Mouse (Mus musculus) heart, postnatal 36 days (tissue): Measurements from ENCODE around the gene Birc7. TPM values are rescaled to one million over a fixed set of nuclear protein-coding genes. Genes with fewer than 3 reads are reported as not detected.

Experiments
- DNase-seq, 2 experiments: peaks; one replicate each; pipeline ENCODE4 v3.0.0; 2021 to 2022
- intact Hi-C: fragments of 180-260 bp; cut with DNase I; formaldehyde crosslinking; loops from one replicate; pipeline ENCODE4 v1.15.1; 2025
- total RNA-seq, 2 experiments: library from RNA; stranded (reverse); gene quantifications; 2 replicates each; pipeline ENCODE4 v1.2.3; 2021

The Birc7 gene
- total RNA-seq, 2 experiments from 2014 or later = not detected

DNA sequence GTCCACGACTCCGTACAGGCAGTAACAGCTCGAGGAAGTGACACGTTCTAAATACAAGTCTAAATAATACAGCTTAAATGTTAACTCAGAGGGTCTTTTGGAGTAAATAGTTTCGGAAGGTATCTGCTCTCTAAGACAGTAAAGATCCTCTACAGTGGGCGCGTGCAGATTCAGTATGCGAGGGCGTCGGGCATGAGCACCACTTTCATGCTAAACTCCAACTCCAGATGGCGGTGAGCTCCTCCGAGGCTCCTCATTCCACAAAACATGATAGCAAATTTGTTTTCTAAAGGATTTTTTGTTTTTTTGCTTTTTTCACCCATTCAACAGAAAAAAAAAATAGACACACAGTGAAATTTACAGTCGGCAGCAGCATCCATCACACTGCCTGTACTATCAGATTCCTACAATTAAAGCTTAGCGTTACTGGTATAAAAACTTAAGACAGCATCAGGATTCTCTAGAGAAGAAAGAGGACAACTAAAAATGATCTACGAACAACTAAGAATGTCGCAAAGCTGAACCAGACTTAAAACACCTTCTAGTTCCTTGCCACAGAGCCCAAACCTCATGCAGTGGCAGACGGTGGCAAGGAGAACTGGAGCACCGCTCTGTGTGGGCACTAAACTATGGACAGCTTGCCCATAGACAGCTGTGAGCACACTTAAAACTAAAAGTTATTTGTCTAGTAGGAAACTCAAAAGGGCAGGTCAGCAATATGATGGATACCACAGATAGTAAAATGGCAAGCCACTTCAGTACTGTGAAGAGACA, 24.2 kb upstream of the Birc7 start:
- no peak for DNase-seq
- intact Hi-C loops = no loop called here

DNA sequence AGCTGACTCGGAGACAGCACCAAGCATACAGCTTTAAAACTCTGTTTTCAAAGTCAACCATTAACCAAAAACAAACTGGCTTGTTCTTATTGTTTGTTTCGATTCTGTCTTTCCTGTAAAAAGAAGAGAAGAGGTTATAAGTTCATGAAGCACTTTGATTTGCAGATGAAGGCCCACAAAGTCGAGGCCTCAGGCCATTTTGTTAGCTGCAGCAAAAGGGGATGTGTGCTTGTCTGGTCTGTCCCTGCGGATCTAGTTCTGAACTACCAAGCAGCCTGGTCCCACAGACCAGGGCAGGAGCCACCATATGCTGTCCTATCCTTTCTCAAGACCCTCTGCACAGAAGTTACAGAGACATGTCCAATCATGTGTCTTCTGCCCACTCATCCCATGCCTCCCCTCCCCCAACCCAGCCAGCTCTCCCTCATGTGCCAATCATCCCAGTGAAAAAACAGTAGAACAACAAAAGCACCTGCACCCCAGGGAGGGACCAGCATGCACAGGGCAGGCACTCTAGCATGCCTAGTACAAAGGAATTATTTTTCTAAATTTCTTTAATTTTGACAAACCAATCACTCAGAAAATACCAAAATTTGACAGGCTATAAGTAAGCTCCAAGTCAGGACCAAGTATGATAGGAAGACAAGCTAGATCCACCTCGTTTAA, 23.1 kb upstream of the Birc7 start:
- intact Hi-C loops = no loop called here

DNA sequence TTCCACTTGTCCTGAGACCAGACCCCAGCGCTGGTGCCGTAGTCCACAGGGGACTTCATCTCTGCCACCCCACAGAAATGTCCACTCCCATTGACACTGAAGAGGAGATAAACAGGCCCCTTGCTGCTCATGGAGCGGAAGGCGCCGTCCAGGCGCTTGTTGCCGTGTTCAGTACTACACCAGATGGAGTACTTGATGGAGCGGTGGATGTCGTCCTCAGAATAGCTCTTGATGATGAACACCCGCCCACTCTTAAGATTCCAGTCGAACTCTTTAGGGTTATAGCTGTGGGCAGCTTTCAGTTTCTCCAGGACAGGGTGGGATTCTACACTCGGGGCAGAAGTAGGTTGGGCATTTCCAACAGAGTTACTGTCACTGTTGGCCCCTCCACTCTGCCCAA, 17.9 kb upstream of the Birc7 start:
- no peak for DNase-seq
- intact Hi-C loops = no loop called here

More for the DNA sequence above, 23.1 kb upstream of the Birc7 start:
- no peak for DNase-seq

DNA sequence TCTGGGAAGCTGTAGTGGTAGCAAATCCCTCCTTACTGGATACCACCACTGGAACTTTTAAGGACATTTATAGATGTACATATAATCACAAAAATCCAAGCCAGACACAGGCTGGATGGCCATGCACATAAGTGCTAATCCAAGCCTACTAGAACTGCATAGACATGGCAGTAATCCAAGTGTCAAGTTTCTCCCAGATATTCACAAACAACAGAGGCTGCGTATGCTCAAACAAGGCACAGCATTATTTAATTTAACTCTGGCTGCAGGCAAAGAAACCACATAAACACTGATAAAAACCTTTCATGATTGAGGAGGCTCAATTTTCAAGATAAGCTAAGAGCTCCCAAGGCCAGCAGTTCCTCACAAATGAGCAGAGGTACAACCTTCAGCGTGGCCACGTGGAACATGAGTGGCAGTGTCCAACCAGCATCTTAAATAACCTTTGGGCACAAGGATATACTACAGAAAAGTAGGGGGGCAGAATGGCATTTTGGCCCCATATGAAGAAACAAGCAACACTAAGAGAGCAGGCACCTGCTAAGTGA, 12.9 kb upstream of the Birc7 start:
- DNase-seq = no peak
- intact Hi-C loops = no loop called here

DNA sequence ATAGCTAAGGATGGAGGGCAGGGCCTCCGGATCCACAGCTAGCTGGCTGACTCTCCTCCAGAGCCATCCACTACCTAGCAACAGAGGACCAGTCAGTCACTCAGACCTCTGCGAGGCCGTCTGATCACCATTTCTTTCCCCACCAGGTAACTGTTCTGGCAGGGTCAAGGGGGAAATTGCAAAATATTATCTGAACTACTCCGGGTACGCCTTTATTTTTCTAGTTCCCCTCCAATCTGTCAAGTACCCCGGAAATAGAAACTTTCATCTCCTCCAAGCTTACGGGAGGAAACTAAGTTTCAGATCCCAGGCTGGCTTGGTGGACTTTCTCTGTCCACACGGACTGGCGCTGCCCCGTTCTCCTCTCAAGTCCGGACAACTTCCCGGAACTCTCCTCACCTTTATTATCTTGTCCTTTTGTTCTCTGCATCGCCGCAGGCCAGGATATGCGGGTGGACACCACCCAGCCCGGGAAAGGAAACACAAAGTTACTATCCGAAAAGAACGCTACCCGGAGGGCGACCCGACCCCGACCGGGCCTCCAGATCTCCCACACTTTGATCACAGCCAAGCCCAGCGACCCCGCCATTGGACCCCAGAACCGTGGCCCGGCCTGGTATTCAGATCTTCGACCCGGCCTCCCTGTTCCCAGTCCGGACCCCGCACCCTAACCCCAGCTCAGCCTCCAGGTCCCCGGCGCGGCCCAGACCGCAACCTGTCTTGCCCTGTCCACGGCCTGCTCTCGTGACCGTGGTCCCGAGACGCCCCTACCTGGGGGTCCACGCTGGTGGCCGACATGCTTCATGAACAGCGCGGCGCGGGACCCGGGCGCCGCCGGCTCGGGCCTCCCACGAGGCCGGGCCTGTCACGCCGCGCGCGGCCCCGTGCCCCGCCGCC, 8.7 kb upstream of the Birc7 start:
- intact Hi-C loops = no loop called here
- DNase-seq = no peak

GRCm38 (mm10) chr2:180920810-180921400, 7.9 kb upstream of the Birc7 start, which contains the start of gene Ythdf1:
TSS of gene Ythdf1 (minus strand) at chr2:180920949.
- peak; percentile 97 to 99 for DNase-seq
- intact Hi-C loops = no loop called here

GRCm38 (mm10) chr2:180922739-180923138, 6.1 kb upstream of the Birc7 start:
- intact Hi-C loops = no loop called here
- no peak for DNase-seq

DNA sequence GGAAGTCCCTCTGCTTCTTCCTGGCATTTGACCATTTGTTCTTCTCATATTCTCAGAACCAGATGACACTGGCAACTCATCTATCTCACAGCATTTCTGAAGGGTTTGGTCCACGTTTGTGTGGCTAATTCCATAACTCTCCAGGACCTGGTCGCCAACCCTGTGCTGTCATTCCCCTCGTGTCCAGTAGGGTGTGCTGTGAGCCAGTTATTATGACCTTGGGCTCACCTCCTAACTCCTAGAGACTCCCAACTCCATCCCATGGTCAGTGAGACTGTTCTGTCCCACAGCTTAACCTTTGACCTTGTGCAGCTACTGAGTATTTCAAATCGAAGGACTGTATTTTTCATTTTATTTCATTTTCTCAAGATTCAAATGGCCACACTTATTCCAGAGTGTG, 3.6 kb upstream of the Birc7 start:
- DNase-seq = peak; percentile 76 to 83
- intact Hi-C loops = loop anchor here (1.0 to 2.0 kb wide), 3 partner anchors 39 to 148 kb away; no protein-coding TSS in a partner anchor

GRCm38 (mm10) chr2:180932418-180932817, 3.6 kb downstream of the Birc7 start:
- no peak for DNase-seq
- intact Hi-C loops = no loop called here

- intact Hi-C loops = no loop called here
- DNase-seq = no peak
These were observed 11.4 kb downstream of the Birc7 start for GRCm38 (mm10) chr2:180940187-180940586.

DNA sequence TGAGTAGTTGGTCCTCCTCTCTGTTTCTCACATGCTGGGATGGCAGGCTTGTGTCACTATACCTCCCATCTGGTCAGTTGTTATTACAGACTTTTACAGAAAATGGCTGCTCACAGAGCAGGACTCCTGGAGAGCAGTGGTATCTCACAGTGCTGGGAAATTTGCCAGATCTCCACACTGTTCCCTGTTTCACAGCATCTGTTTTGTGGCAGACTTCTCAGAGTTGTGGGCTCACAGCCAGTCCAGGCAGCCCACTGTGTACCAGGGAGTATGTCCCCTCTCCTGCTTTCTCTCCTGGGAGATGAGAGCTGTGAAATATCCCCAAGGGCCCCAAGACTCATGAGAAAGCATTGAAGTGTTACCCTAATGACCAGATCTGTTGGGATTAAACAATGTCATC, 13.0 kb downstream of the Birc7 start:
- DNase-seq = no peak
- intact Hi-C loops = no loop called here

DNA sequence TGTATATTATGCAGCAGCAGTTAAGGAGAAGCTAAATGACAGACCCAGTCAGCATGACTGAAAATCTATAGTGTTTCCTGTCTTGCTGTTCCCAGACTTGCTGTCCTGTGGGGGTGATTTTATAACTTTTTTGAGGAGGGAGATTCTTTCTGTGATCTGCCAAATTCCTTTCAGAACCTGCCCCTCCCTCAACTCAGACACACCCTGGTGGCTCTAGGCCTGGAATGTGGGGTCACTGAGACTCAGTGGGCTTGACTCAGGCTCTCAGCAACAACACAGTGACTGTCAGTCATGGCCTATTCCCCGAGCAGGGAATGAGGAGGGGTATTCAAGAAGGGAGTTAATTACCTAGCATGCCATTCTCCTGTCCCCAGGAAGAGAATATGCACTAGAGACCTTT, 21.1 kb downstream of the Birc7 start:
- intact Hi-C loops = no loop called here

GRCm38 (mm10) chr2:180952731-180953171, 23.9 kb downstream of the Birc7 start:
- DNase-seq = no peak
- intact Hi-C loops = no loop called here

More for the DNA sequence above, 21.1 kb downstream of the Birc7 start:
- DNase-seq = no peak

DNA sequence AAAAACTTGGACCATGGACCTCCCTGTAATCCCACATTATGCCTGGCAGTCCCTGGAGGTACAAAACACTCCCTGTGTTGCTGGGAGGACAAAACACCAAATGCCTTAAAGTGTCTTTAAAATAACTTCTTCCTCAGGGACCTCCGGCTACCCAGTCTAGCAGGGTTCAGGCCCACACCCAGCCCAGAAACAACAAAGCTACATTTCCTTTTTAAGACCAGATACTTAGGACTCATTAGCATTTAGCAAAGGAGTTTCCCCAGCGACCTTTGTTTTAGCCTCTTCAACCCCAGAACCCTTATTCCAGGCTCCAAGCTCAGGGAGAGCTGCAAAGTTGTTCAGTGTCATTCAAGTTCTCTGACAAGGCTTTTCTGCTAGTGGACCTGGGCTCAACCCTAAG, 24.8 kb downstream of the Birc7 start:
- DNase-seq = no peak
- intact Hi-C loops = no loop called here

- intact Hi-C loops = no loop called here
- DNase-seq = peak in 1 of 2 experiments; percentile 20
These were observed 25.5 kb downstream of the Birc7 start, which contains the start of gene Nkain4 for GRCm38 (mm10) chr2:180954061-180955047. TSS of gene Nkain4 (minus strand) at chr2:180954699.

GRCm38 (mm10) chr2:180959605-180960004, 30.8 kb downstream of the Birc7 start:
- intact Hi-C loops = loop anchor here (5.0 kb wide), 1 partner anchor 152 kb away; no protein-coding TSS in a partner anchor
- no peak for DNase-seq

DNA sequence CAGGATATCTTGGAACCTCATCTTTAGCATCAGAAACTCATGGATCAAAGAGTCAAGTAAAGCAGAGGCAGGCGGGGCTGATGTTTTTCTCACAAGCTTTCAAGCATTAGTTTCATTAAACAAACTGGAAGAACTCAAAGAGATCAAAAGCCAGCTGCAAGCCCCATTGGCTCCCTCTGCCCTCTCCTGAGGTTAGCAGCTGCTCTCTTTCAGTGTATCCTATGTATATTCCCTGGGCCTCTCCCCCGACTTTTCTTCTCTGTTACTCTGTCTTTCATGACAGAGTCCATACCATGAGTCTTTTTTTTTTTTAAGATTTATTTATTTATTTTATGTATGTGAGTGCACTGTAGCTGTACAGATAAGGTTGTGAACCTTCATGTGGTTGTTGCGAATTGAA, 31.4 kb downstream of the Birc7 start:
- intact Hi-C loops = loop anchor here (5.0 kb wide), 1 partner anchor 153 kb away; no protein-coding TSS in a partner anchor
- no peak for DNase-seq

DNA sequence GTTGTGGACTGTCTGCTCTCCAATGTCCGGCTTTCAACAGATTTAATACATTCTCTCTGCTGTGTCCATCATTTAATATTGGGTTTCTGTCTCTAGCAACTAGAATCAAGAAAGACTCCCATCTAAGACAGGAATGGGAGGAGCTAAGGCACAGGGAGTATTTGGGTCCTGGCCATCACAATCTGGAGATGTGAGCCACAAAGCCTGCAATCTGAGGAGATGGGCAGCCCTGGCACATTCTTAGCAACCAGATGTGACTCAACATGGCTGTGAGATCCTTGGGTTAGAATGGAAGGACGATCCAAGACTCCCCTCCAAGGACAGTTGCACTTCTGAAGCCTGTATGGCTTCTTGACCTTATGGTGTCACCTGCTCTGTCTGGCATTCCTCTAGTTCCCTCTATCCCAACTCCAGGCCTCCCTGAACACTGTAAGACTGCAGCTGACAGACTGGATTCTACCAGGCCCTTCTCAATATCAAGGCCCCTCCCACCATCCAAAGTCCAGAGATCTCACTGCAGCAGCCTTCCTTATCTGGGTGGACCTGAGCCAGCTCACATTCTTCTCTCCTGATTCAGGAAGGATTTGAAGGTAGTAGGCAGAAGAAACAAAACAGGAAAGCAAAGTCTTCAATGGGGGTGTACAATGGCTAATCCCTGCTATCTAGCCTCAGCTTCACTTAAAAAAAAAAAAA, 33.9 kb downstream of the Birc7 start:
- intact Hi-C loops = loop anchor here (5.0 kb wide), 1 partner anchor 155 kb away; no protein-coding TSS in a partner anchor

More for the DNA sequence above, 33.9 kb downstream of the Birc7 start:
- DNase-seq = no peak
